Mouse (Mus musculus): ENCODE measurements around the gene Braf.

Gene Braf

DNA sequence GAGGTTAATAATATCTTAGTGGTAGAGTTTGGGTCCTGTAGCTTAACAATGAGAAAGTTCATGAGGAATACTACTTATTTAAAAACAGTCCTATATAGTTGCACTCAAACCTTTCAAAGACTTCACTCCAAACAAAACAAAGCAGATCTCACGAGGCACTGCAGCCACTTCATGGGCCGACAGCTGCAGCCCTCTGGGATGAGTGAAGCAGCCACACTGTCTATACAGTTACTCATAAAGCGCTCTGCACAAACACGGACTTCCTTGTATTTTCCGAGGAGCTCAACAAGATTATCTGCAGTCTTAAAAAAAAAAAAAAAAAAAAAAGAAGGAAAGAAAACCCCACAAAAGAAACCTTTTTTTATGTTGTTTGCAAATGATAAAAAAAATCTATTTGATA lies 117.9 kb downstream of the Braf start:
- DNase-seq (ENCODE audit: low read depth) = no peak

DNA sequence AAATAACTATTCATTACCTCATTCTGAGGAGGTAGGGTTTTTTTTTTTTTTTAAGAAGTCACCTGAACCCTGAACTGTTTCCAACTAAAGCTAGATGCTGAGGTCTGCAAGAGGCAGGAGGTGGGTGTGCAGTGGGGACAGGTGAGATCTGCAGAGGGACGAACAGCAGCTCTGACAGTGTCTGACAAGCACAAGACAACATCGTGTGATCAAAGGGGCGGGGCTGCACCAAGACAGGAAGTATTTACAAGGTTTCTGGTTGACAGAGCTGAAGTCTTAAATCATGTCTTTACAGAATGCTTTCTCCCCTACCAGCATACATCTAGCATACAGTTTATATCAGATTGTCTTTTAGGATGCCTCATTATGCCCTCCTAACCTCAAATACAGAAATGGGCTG lies 118.4 kb downstream of the Braf start:
- DNase-seq (ENCODE audit: low read depth) = no peak

- no peak for DNase-seq (ENCODE audit: low read depth)
Observed at GRCm38 (mm10) chr6:39606056-39606455, 119.2 kb downstream of the Braf start.

DNA sequence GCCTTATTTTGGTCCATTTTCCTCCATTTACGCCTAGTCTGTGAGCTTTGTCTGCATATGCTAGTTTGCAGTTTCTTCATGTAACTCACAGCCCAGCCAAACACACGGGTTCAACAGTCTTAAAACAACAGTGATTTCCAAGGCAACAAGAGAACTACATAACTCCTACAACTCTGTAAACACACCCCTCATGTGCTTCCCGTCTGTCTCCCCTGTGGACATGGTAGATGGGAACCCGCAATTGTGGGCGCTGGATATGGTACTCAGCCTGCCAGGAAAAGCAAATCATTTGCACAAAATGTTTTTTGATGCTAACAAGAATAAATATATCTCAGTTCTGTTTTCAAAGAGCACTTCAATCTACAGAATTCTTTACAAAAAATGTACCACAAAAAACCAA lies 120.7 kb downstream of the Braf start:
- no peak for DNase-seq (ENCODE audit: low read depth)

DNA sequence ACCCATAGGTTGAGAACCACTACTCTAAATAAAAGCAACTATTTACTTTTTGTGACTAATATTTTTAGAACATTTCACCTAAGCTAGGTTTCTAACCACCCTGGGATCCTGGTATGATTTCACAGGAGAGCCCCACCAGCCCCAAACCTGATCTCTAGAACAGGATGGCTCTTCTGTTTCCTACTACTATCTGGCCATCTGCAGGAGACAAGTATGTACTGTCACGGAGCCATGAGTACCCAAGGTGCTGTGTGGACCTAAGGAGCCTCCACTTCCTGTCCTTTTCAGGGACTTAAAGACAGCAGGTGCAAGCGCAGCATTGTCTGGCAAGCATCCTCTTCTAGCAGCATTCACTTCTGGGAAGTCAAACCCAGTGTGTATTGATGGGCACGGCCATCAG lies 123.4 kb downstream of the Braf start:
- DNase-seq (ENCODE audit: low read depth) = no peak

DNA sequence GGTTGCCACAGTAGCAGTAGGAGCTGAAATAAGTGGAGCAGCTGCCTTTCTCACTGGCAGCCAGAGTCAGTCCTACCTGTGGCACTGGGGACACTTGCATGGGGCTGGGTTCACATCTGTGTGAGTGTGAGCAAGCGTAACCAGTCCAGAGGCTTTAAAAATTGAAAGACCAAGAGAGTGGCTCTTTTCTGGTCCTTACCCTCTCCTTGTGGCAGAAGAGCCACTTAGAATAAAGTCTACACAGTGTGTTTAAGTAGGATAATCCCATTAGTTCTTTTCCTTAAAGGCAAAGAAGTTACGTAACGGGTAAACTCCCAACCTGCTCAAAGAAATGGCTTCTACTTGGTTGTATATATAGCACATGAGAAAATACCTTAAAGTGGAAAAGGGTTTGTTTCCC lies 124.4 kb downstream of the Braf start:
- DNase-seq (ENCODE audit: low read depth) = no peak

- DNase-seq (ENCODE audit: low read depth) = peak; percentile 98
Observed at GRCm38 (mm10) chr6:39592401-39593214, 132.7 kb downstream of the Braf start, which contains the start of gene Ndufb2. Gene Ndufb2 (plus strand): TSS chr6:39592574.

DNA sequence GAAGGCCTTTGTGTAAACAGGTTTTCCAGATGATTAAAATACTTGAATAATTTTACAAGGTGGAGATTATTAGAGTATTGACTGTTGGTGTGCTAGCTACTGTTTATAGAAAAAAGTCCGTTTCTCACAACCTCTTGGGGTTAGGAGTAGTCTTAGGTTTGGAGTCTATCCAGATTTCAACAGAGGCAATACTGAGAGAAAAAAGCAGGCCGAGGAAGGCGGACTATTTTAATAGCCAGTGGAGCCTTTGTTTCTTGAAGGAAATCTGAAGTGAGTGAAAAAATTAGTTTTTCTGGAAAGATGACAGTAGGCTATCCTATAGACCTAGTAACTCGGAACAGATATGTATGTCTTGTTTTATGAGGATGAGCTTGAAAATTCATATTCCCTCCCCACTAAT lies 133.8 kb downstream of the Braf start:
- DNase-seq (ENCODE audit: low read depth) = no peak

DNA sequence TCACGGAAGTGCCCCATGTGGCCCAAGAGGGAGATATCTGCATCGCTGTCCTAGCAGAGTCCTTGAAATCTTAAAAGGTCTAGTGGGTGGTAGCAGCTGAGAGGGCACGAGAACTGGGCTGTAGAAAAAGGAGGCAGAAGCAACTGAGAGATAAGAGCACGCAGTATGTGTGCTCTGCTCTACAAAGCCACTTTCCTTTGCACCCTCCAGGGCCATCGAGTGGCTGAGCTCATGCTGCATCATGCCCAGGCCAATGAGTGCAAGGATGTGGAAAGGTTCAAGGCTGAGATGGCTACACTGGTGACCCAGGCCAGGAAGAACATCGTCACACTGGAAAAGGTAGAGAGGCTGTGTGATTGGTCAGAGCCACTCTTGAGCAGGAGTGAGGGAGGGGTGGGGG lies 139.7 kb downstream of the Braf start, which contains the start of gene Gm42420:
TSS of gene Gm42420 (plus strand) at position 237 of the 400 bp plus-strand sequence.
- DNase-seq (ENCODE audit: low read depth) = no peak

GRCm38 (mm10) chr6:39581087-39581784 lies 144.0 kb downstream of the Braf start:
- no peak for DNase-seq (ENCODE audit: low read depth)

- DNase-seq (ENCODE audit: low read depth) = no peak
Observed at GRCm38 (mm10) chr6:39580558-39580957, 144.7 kb downstream of the Braf start.

- DNase-seq (ENCODE audit: low read depth) = no peak
Observed at GRCm38 (mm10) chr6:39579552-39579951, 145.7 kb downstream of the Braf start.

GRCm38 (mm10) chr6:39574951-39575350 lies 150.3 kb downstream of the Braf start:
- DNase-seq (ENCODE audit: low read depth) = no peak

DNA sequence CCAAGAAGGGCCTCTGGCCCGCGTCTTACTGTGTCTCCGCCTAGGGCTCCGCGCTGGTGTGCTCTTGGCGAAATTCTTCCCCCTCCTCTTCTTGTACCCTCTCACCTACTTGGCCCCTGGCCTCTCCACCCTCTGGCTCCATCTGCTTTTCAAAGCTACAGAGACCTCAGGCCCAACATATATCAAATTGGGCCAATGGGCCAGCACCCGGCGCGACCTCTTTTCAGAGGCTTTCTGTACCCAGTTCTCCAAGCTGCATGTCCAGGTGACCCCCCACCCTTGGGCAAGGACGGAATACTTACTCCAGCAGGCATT lies 150.8 kb downstream of the Braf start:
- DNase-seq (ENCODE audit: low read depth) = no peak

DNA sequence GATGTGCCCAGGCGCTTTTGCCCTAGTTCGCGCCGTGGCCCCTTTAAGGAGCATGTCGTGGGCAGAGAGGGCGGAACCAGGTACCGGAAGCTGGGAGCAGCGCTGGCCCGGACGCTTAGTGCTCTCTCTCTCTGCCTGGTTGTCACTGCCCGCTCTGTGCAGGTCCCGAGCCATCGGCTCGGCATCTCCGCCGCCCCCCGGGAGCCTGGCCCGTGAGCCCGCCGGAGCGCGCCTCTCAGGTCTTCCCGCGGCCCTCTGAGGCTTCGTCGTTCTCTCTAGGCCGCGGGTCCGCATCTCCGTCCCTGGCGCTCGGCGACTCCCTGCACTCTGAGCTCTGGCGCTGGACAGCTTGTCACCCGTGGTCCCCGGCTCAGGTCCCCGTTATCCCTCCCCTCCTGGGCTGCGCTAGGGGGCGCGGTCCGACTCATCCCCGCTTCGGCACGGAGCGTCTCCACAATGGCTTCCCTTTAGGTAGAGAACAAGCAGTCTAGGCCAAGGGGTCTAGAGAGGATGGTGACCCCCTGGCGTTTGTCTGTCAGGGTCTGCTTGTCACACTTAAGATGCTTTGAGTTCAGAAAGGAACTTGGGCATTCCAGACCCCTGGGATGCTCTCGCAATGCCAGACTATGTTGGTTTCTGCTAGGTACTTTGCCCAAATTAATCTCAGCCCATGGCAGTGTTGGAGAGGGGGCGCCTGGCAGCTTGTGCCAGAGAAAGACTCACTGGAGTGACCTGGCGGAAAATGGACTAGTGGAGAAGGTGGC lies 151.3 kb downstream of the Braf start, which contains the start of gene Adck2:
TSS of gene Adck2 (plus strand) at position 83 of the 764 bp plus-strand sequence.
- peak; percentile 85 for DNase-seq (ENCODE audit: low read depth)

GRCm38 (mm10) chr6:39570426-39570825 lies 154.8 kb downstream of the Braf start:
- peak; percentile 49 for DNase-seq (ENCODE audit: low read depth)

GRCm38 (mm10) chr6:39567528-39567927 lies 157.7 kb downstream of the Braf start:
- peak; percentile 85 for DNase-seq (ENCODE audit: low read depth)

GRCm38 (mm10) chr6:39562166-39563015 lies 162.9 kb downstream of the Braf start:
- peak; percentile 97 for DNase-seq (ENCODE audit: low read depth)

GRCm38 (mm10) chr6:39559276-39559939 lies 165.9 kb downstream of the Braf start:
- DNase-seq (ENCODE audit: low read depth) = peak; percentile 39

DNA sequence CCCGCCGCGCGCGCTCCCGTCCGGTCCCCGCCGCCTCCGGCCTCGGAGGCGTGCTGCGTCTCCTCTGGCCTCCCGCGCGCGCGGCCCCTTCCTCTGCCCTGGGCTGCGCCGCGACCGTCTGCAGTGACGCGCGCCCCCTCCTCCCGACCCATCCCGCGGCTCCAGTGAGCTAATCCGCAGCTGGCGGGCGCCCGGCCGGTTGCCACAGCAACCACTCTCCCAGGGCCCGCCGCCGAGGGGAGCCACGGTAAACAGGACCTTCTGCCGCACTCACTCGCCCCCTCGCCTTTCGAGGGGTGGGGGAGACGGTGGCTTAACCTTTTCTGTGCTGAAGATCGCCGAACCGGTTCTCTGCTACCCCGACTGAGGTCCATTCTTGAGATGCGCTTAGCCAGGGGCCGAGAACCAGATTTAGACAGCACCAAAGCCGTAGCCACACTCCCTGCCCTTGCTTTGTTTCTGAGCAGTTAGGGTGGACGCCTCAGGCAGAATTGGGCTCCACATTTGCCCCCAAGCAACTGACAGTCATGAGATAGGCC lies 167.5 kb downstream of the Braf start, which contains the start of gene Dennd2a:
TSS of gene Dennd2a (minus strand) at position 145 of the 539 bp plus-strand sequence.
- peak; percentile 92 for DNase-seq (ENCODE audit: low read depth)

All from NIH3T3 (cell line).